Mouse (Mus musculus) E14TG2a.4 (cell line): ENCODE data around the gene Nanos2.

Experiments used
- CTCF ChIP-seq: conservative IDR thresholded peaks from 2 replicates; pipeline ENCODE4 v1.5.1; 2014; ENCODE audit warnings: low read length
- NANOG ChIP-seq: IDR thresholded peaks from 2 replicates; pipeline ENCODE4 v1.6.1; 2014; ENCODE audit warnings: borderline replicate concordance, low read length, mixed read lengths

- TF ChIP-seq CTCF (no peak), NANOG (no peak)
Measured at GRCm38 (mm10) chr7:19014452-19014851, 27.3 kb downstream of the Nanos2 start.
